Mouse (Mus musculus) G1E-ER4 (cell line): Measurements from ENCODE around the gene Mybpc2. TPM values are rescaled to one million over a fixed set of nuclear protein-coding genes. Genes with fewer than 3 reads are reported as not detected.

Experiments
- GATA1 ChIP-seq: IDR thresholded peaks from one replicate; pipeline ENCODE4 v1.8.0; 2012; ENCODE audit warnings: low read length, inconsistent platforms
- polyA plus RNA-seq: library from polyadenylated mRNA; stranded (reverse); fragments of >175 nt; gene quantifications from 2 replicates; pipeline ENCODE4 v1.2.3, GENCODE M21; 2012

The Mybpc2 gene
- polyA plus RNA-seq, 1 experiment = not detected

- no peak for TF ChIP-seq GATA1
Observed at GRCm38 (mm10) chr7:44501563-44502115, 22.8 kb downstream of the Mybpc2 start.

- no peak for TF ChIP-seq GATA1
Observed at GRCm38 (mm10) chr7:44500046-44500445, 24.4 kb downstream of the Mybpc2 start.

- no peak for TF ChIP-seq GATA1
Observed at GRCm38 (mm10) chr7:44498922-44499321, 25.5 kb downstream of the Mybpc2 start.

GRCm38 (mm10) chr7:44497361-44498055, 26.9 kb downstream of the Mybpc2 start:
- no peak for TF ChIP-seq GATA1

- no peak for TF ChIP-seq GATA1
Observed at GRCm38 (mm10) chr7:44496771-44497109, 27.7 kb downstream of the Mybpc2 start.

DNA sequence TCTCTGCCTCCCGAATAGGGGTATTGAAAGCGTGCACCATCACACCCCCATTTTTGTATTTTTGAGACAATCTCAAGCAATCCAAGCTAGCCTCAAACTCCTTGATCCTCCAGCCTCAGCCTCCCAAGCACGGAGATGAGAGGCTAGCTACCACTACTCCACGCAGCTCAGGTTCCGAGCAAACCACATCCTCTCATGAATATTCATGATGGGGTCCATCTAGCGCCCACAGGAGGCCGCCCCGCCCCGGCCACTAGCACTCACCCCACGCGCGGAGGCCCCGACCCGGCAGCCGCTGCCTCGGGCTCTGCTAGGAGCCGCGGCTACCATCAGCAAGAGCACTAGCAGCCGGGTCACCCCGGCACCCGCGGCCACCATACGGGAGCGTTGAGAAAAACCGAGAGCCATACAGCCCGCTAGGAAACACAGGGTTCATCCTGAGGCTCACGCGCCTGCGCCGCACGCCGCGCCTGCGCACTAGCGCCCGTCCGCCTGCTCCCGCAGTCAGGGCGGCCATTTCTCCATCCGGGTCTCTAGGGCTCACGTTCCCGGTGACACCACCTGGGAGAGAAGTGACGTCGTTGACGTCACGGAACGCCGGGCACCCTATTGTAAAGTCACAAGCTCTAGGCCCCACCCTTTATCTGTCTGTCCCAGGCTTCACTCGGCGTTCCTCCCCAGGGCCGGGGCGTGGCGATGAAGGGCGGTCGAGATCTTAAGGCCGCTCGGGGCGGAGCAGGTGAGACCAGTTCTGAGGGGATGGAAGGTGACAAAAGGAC, 28.3 kb downstream of the Mybpc2 start, which contains the start of the genes Emc10 and Fam71e1:
Gene Emc10, minus strand, starts transcription at position 538 of the 779 bp plus-strand sequence.
Gene Fam71e1, plus strand, starts transcription at position 590 of the 779 bp plus-strand sequence.
- no peak for TF ChIP-seq GATA1

DNA sequence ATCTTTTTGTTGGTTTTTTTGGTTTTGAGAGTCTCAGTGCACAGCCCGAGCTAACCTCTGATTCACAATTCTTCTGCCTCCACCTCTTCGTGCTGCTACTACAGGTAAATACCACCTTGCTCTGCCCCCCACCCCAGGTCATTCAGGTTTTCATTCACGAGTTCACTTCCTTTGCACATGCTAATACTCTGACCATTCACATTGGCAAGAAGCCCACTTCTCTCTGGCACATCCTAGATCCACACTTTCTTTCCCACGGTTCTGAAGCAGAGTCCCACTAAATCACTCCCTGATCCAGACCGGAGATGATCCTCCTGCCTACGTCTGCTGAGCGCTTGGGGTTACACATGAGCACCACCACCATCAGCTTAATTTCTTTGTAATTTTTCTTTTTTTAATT, 29.4 kb downstream of the Mybpc2 start:
- TF ChIP-seq GATA1 = no peak

DNA sequence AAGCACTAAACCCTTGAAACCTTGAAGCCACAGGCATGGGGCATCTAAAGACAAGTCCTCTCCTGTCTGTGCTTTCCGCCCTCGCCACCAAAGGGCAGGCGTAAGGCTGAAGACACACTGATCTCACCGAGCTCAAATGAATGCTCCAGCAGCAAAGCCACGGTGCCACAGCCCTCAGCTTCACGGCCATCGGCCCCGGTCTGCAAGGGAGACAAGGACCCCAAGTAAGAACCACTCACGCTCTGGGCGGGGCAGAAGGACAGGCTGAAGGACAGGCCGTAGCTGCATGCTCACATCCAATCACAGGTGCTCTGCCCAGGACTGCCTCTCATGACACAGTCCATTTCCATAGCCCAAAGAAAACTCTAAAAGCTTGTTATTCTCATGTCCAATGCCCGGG, 29.8 kb downstream of the Mybpc2 start:
- no peak for TF ChIP-seq GATA1

- no peak for TF ChIP-seq GATA1
Observed at GRCm38 (mm10) chr7:44492166-44492826, 32.2 kb downstream of the Mybpc2 start.

GRCm38 (mm10) chr7:44491391-44491790, 33.1 kb downstream of the Mybpc2 start:
- TF ChIP-seq GATA1 = no peak

DNA sequence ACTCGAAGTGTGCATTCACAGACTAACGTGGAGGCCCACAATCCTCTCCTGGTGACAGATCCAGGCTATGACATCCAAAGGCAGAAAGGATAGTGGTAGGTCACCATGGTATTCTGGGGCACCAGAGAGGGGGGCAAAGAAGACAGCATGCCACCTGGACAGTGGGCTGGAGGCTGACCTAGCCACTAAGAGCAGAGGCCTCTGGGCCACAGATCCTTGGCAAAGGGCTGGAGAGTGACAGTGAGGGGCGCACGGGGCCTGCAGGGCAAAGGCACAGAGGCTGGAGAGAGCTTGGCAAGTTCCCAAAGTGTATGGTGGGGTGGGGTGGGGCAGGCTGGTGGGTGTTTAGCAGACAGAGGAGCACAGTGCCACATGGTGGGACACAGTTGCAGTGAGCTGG, 34.2 kb downstream of the Mybpc2 start:
- TF ChIP-seq GATA1 = no peak

DNA sequence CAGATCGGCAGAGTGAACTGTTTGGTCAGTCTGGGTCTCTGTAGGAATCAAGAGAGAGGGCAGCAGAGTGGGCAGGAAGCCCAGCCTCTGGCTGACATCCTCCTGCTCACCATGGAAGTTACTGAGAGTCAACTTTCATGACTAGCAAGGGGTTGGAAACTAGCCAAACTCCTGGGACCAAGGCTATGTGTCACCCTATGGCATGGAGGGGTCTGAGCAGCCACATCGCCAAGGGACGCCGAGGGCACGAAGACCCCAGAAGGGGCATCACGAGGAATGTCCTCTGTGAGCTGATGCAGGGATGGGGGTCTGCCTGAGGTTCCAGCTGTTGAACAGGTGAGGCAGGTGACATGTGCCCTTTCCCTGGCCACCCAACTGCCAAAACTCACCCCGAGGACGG, 35.9 kb downstream of the Mybpc2 start:
- no peak for TF ChIP-seq GATA1

GRCm38 (mm10) chr7:44487936-44488335, 36.5 kb downstream of the Mybpc2 start:
- TF ChIP-seq GATA1 = no peak

GRCm38 (mm10) chr7:44486927-44487575, 37.4 kb downstream of the Mybpc2 start:
- no peak for TF ChIP-seq GATA1

DNA sequence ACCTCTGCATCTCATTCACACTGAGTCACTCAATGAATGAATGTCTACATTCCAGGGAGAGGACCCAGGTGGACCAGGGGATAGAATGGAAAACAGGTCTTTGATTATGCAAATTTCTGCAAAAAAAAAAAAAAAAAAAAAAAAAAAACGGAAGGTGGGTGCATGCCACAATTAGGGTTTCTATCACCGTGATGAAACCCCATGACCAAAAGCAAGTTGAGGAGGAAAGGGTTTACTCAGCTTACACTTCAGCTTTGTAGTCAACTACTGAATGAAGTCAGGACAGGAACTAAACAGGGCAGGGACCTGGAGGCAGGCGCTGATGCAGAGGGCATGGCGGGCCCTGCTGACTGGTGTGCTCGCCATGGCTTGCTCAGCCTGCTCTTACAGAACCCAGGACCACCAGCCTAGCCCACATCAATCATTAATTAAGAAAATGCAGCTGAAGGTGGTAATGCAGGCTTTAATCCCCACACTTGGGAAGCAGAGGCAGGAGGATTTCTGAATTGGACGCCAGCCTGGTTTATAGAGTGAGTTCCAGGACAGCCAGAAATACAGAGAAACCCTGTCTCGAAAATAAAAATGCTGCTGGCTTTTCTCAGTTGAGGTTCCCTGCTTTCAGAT, 38.8 kb downstream of the Mybpc2 start:
- no peak for TF ChIP-seq GATA1
